Mouse (Mus musculus) myocyte (in vitro differentiated cells): Measurements from ENCODE around the gene Gdpd3. TPM values are rescaled to one million over a fixed set of nuclear protein-coding genes. Genes with fewer than 3 reads are reported as not detected.

Experiments used
- H3K27me3 ChIP-seq: one replicate; pipeline ENCODE4 v1.6.1; 2011; ENCODE audit not compliant: control insufficient read depth, insufficient read depth, insufficient read length
- H3K36me3 ChIP-seq: one replicate; pipeline ENCODE4 v1.6.1; 2011; ENCODE audit not compliant: control insufficient read depth, insufficient read depth
- H3K4me2 ChIP-seq: one replicate; pipeline ENCODE4 v1.6.1; 2011; ENCODE audit warnings: low read depth, control low read depth
- H3K4me3 ChIP-seq: one replicate; pipeline ENCODE4 v1.5.1; 2011; ENCODE audit warnings: mild to moderate bottlenecking, control low read depth, moderate library complexity
- H3K79me2 ChIP-seq: one replicate; pipeline ENCODE4 v1.6.1; 2011; ENCODE audit not compliant: control insufficient read depth, insufficient read depth
- H3ac ChIP-seq: one replicate; pipeline ENCODE4 v1.6.1; 2011; ENCODE audit not compliant: control insufficient read depth, insufficient read length
- CEBPB ChIP-seq: IDR thresholded peaks from 2 replicates; pipeline ENCODE4 v1.6.1; 2011; ENCODE audit warnings: mild to moderate bottlenecking, moderate library complexity; ENCODE audit not compliant: poor library complexity, insufficient read depth, severe bottlenecking
- E2F4 ChIP-seq: IDR thresholded peaks from one replicate; pipeline ENCODE4 v1.6.1; 2011; ENCODE audit warnings: mild to moderate bottlenecking, control low read depth, moderate library complexity; ENCODE audit not compliant: insufficient read depth
- MAX ChIP-seq: IDR thresholded peaks from one replicate; pipeline ENCODE4 v1.6.1; 2011; ENCODE audit warnings: low read depth, mild to moderate bottlenecking, control low read depth
- MYOD1 ChIP-seq, 3 experiments: IDR thresholded peaks; one replicate each; pipeline ENCODE4 v1.6.1; 2011; ENCODE audit warnings: control low read depth in 2 of 3, low read depth in 2 of 3, mild to moderate bottlenecking in 2 of 3, moderate library complexity in 1 of 3; ENCODE audit not compliant: insufficient read length in 2 of 3, control insufficient read depth in 1 of 3
- MYOG ChIP-seq, 3 experiments: IDR thresholded peaks; one replicate each; pipeline ENCODE4 v1.6.1; 2011; ENCODE audit warnings: control low read depth in 2 of 3, low read depth in 2 of 3, mild to moderate bottlenecking in 2 of 3; ENCODE audit not compliant: insufficient read length in 2 of 3, control insufficient read depth in 1 of 3, insufficient read depth in 1 of 3
- POLR2A ChIP-seq: IDR thresholded peaks from one replicate; pipeline ENCODE4 v1.6.1; 2011; ENCODE audit warnings: low read depth, mild to moderate bottlenecking, control low read depth, moderate library complexity; ENCODE audit not compliant: insufficient read length
- POLR2AphosphoS2 ChIP-seq: IDR thresholded peaks from one replicate; pipeline ENCODE4 v1.6.1; 2011; ENCODE audit warnings: low read depth, control low read depth; ENCODE audit not compliant: insufficient read length
- REST ChIP-seq: IDR thresholded peaks from one replicate; pipeline ENCODE4 v1.6.1; 2011; ENCODE audit warnings: mild to moderate bottlenecking, control low read depth, moderate library complexity; ENCODE audit not compliant: insufficient read depth, insufficient read length
- SRF ChIP-seq: IDR thresholded peaks from one replicate; pipeline ENCODE4 v1.6.1; 2011; ENCODE audit warnings: low read depth; ENCODE audit not compliant: control insufficient read depth, insufficient read length
- TCF12 ChIP-seq: IDR thresholded peaks from one replicate; pipeline ENCODE4 v1.6.1; 2011; ENCODE audit warnings: mild to moderate bottlenecking, control low read depth; ENCODE audit not compliant: poor library complexity, insufficient read depth, severe bottlenecking
- TCF3 ChIP-seq: IDR thresholded peaks from one replicate; pipeline ENCODE4 v1.6.1; 2011; ENCODE audit warnings: low read depth, control low read depth; ENCODE audit not compliant: insufficient read length
- USF1 ChIP-seq: IDR thresholded peaks from one replicate; pipeline ENCODE4 v1.6.1; 2011; ENCODE audit warnings: low read depth, mild to moderate bottlenecking, control low read depth, moderate library complexity
- polyA plus RNA-seq: library from polyadenylated mRNA; unstranded; fragments of >200 nt; fragmentation: generic; extraction: Trizol; gene quantifications from one replicate; pipeline ENCODE4 v1.2.1, GENCODE M21; 2012; ENCODE audit warnings: missing spikeins

Gene Gdpd3
- polyA plus RNA-seq, 1 experiment, result 1.1 TPM

DNA sequence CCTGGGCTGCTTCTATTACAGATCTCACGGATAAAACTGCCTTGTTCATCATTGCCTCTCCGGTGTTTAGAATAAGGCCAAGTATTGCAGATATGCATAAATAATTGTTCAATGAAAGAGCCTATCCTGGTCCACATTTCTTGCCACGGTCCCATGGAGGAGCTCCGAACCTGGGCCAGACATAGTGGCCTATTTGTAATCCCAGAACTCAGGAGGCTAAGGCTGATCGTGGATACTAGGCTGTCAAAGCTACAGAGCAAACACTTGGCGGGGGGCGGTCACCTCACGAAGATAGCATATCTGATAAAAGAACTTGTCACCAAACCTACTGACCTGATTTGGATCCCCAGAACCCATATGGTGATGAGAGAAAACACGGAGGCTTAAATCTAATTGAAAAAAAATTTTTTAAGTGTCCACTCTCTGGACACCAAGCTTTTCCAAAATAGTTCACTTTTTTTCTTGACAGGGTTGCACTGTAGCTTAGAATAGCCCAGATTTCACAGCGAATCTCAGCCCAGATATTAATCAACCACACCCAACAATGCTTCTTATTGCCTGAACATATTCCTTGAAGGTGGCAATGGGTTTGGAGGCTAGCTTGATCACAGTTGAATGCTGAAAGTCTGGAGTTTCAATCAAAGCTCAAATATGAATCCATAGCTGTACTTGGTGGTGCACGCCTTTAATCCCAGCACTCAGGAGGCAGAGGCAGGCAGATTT is 26.7 kb downstream of the Gdpd3 start:
- TF ChIP-seq MAX (no peak), TCF3 (no peak), E2F4 (no peak), POLR2A (no peak), CEBPB (no peak), USF1 (no peak), MYOG (IDR thresholded peaks at IDR 0.05; ENCODE audit: control insufficient read depth in 1 of 3, insufficient read depth in 1 of 3, insufficient read length in 2 of 3, low read depth in 2 of 3) (no peak), SRF (no peak), POLR2AphosphoS2 (no peak), REST (no peak), TCF12 (no peak), MYOD1 (IDR thresholded peaks at IDR 0.05; ENCODE audit: control insufficient read depth in 1 of 3, insufficient read length in 2 of 3, low read depth in 2 of 3) (no peak)
- Histone ChIP-seq H3ac (peak overlapping the region; percentile 88), H3K4me2 (peak overlapping the region; percentile 96), H3K4me3 (peak overlapping the region; percentile 65), H3K27me3 (no peaks in the 10 kb centered on the region), H3K79me2 (peaks cover 46% of the 10 kb centered on the region), H3K36me3 (peaks cover 39% of the 10 kb centered on the region)

DNA sequence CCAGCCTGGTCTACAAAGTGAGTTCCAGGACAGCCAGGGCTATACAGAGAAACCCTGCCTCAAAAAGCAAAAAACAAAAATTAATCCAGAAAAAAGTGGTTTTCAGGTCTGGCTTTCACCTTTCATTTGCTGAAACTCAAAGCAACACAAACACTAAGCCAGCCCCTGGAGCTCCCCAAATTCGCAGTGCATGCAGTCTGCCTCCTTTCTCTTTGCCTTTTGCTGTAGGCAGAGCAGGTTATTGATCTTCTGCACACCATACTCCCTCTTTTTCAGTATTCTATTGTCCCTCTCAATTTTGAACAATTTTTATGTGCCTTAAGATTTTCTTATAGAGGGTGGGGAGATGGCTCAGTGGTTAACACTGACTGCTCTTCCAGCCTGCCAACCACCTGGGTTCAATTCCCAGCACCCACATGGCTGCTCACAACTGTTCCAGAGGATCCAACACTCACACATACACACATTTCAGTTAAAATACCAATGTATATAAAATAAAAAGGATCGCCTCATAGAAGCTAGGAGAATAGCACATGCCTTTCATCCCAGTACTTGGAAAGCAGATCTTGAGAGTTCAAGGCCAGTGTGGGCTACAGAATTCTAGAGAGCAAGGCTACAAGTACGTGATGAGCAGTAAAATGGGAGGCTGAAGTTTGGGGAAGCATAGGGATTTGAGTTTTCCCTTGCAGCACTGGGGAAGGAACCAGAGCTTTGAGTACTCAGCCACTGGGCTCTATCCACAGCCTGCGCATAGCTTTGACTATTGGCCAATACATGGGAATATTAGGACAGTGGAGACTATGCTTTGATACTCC is 27.5 kb downstream of the Gdpd3 start:
- H3K36me3 ChIP-seq, result peaks cover 39% of the 10 kb centered on the region
- H3K27me3 ChIP-seq, result no peaks in the 10 kb centered on the region
- H3K4me3 ChIP-seq, result peak overlapping the region; percentile 65
- TF ChIP-seq REST (no peak), POLR2AphosphoS2 (peak; percentile 82), POLR2A (peak; percentile 32)
- peak overlapping the region; percentile 96 for H3K4me2 ChIP-seq
- H3K79me2 ChIP-seq, result peaks cover 53% of the 10 kb centered on the region
- H3ac ChIP-seq, result no peak overlapping the region

DNA sequence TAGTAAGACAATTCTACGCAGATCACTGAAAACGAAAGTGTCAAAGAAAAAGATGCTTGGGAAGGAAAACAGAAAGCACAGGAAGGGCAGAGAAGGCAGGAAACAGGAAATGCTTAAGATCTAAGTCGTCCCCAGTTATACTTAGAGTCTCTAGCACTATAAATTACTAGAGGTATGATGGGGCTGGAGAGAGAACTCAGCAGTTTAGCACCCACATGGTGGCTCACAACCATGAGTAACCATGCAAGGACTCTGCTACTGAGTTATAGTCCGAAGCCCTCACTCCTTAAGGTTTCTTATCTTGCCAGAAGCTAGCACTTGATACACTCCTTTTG is 28.1 kb downstream of the Gdpd3 start:
- Histone ChIP-seq H3K36me3 (peaks cover 38% of the 10 kb centered on the region), H3K79me2 (peaks cover 53% of the 10 kb centered on the region), H3K27me3 (no peaks in the 10 kb centered on the region), H3K4me3 (no peak overlapping the region), H3ac (no peak overlapping the region), H3K4me2 (peak overlapping the region; percentile 96)
- TF ChIP-seq POLR2AphosphoS2, result peak; percentile 35
- TF ChIP-seq POLR2A, result no peak
- TF ChIP-seq TCF12, result no peak
- TF ChIP-seq CEBPB, result no peak
- TF ChIP-seq TCF3, result no peak
- TF ChIP-seq E2F4, result no peak

DNA sequence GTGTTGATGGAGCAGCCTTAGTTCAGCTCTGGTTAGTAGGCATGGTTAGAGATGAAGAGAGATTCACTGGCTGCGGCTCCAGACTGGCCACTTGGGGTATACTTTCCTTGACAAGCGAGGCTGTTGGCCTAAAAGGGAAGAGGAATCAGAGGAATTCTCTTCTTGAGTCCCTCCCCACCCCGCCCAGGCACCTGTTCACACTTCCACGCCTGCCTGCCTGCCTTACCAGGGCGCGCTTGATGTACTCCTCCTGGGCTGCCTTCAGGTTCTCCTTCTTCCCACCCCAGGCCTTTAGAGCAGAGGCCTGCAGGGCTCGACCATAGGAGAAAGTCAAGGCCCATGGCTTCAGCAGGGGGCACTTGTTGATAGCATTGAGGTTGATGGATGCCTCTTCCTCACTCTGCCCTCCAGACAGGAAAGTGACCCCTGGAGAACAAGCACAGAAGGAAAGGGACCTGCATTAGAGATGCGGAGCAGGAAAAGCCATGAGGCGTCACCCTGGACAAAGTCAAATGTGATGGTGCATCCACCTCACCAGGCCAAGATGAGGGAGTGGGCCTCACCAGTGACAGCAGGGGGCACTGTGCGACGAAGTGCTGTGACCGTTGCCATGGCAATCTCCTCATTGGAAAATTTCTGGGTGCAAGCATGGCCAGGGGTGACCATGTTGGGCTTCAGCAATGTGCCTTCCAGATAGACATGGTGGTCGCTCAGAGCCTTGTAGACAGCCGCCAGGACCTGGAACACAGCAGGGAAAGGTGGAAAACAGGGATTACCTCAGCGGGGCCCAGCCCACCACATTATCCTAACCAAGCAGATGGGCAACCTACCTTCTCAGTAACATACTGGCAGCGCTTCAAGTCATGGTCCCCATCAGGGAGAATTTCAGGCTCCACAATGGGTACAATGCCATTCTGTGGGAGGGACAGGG is 29.5 kb downstream of the Gdpd3 start:
- H3K79me2 ChIP-seq, result peaks cover 40% of the 10 kb centered on the region
- TF ChIP-seq CEBPB (no peak), MYOD1 (IDR thresholded peaks at IDR 0.05; ENCODE audit: control insufficient read depth in 1 of 3, insufficient read length in 2 of 3, low read depth in 2 of 3) (peak in 1 of 3 experiments; percentile 60), POLR2A (peak; percentile 47), POLR2AphosphoS2 (peak; percentile 44), USF1 (no peak), E2F4 (no peak), REST (no peak), MYOG (IDR thresholded peaks at IDR 0.05; ENCODE audit: control insufficient read depth in 1 of 3, insufficient read depth in 1 of 3, insufficient read length in 2 of 3, low read depth in 2 of 3) (peak in 1 of 3 experiments; percentile 54), TCF12 (no peak), SRF (no peak)
- peak overlapping the region; percentile 96 for H3K4me2 ChIP-seq
- H3K36me3 ChIP-seq, result peaks cover 33% of the 10 kb centered on the region
- H3K4me3 ChIP-seq, result peak overlapping the region; percentile 89
- no peaks in the 10 kb centered on the region for H3K27me3 ChIP-seq
- no peak overlapping the region for H3ac ChIP-seq
